Mouse (Mus musculus) myocyte (in vitro differentiated cells): ENCODE measurements around the gene Tent5b. TPM values are rescaled to one million over a fixed set of nuclear protein-coding genes. Genes with fewer than 3 reads are reported as not detected.
A peak's percentile ranks its signal among the peaks of the same experiment; 100 is the strongest.

Source experiments
- H3K27me3 ChIP-seq: one replicate; pipeline ENCODE4 v1.6.1; 2011; ENCODE audit not compliant: control insufficient read depth, insufficient read depth, insufficient read length
- H3K36me3 ChIP-seq: one replicate; pipeline ENCODE4 v1.6.1; 2011; ENCODE audit not compliant: control insufficient read depth, insufficient read depth
- H3K4me2 ChIP-seq: one replicate; pipeline ENCODE4 v1.6.1; 2011; ENCODE audit warnings: low read depth, control low read depth
- H3K4me3 ChIP-seq: one replicate; pipeline ENCODE4 v1.5.1; 2011; ENCODE audit warnings: mild to moderate bottlenecking, control low read depth, moderate library complexity
- H3K79me2 ChIP-seq: one replicate; pipeline ENCODE4 v1.6.1; 2011; ENCODE audit not compliant: control insufficient read depth, insufficient read depth
- H3ac ChIP-seq: one replicate; pipeline ENCODE4 v1.6.1; 2011; ENCODE audit not compliant: control insufficient read depth, insufficient read length
- CEBPB ChIP-seq: IDR thresholded peaks from 2 replicates; pipeline ENCODE4 v1.6.1; 2011; ENCODE audit warnings: mild to moderate bottlenecking, moderate library complexity; ENCODE audit not compliant: poor library complexity, insufficient read depth, severe bottlenecking
- E2F4 ChIP-seq: IDR thresholded peaks from one replicate; pipeline ENCODE4 v1.6.1; 2011; ENCODE audit warnings: mild to moderate bottlenecking, control low read depth, moderate library complexity; ENCODE audit not compliant: insufficient read depth
- MAX ChIP-seq: IDR thresholded peaks from one replicate; pipeline ENCODE4 v1.6.1; 2011; ENCODE audit warnings: low read depth, mild to moderate bottlenecking, control low read depth
- MYOD1 ChIP-seq, 3 experiments: IDR thresholded peaks; one replicate each; pipeline ENCODE4 v1.6.1; 2011; ENCODE audit warnings: control low read depth in 2 of 3, low read depth in 2 of 3, mild to moderate bottlenecking in 2 of 3, moderate library complexity in 1 of 3; ENCODE audit not compliant: insufficient read length in 2 of 3, control insufficient read depth in 1 of 3
- MYOG ChIP-seq, 3 experiments: IDR thresholded peaks; one replicate each; pipeline ENCODE4 v1.6.1; 2011; ENCODE audit warnings: control low read depth in 2 of 3, low read depth in 2 of 3, mild to moderate bottlenecking in 2 of 3; ENCODE audit not compliant: insufficient read length in 2 of 3, control insufficient read depth in 1 of 3, insufficient read depth in 1 of 3
- POLR2A ChIP-seq: IDR thresholded peaks from one replicate; pipeline ENCODE4 v1.6.1; 2011; ENCODE audit warnings: low read depth, mild to moderate bottlenecking, control low read depth, moderate library complexity; ENCODE audit not compliant: insufficient read length
- POLR2AphosphoS2 ChIP-seq: IDR thresholded peaks from one replicate; pipeline ENCODE4 v1.6.1; 2011; ENCODE audit warnings: low read depth, control low read depth; ENCODE audit not compliant: insufficient read length
- REST ChIP-seq: IDR thresholded peaks from one replicate; pipeline ENCODE4 v1.6.1; 2011; ENCODE audit warnings: mild to moderate bottlenecking, control low read depth, moderate library complexity; ENCODE audit not compliant: insufficient read depth, insufficient read length
- SRF ChIP-seq: IDR thresholded peaks from one replicate; pipeline ENCODE4 v1.6.1; 2011; ENCODE audit warnings: low read depth; ENCODE audit not compliant: control insufficient read depth, insufficient read length
- TCF12 ChIP-seq: IDR thresholded peaks from one replicate; pipeline ENCODE4 v1.6.1; 2011; ENCODE audit warnings: mild to moderate bottlenecking, control low read depth; ENCODE audit not compliant: poor library complexity, insufficient read depth, severe bottlenecking
- TCF3 ChIP-seq: IDR thresholded peaks from one replicate; pipeline ENCODE4 v1.6.1; 2011; ENCODE audit warnings: low read depth, control low read depth; ENCODE audit not compliant: insufficient read length
- USF1 ChIP-seq: IDR thresholded peaks from one replicate; pipeline ENCODE4 v1.6.1; 2011; ENCODE audit warnings: low read depth, mild to moderate bottlenecking, control low read depth, moderate library complexity
- polyA plus RNA-seq: library from polyadenylated mRNA; unstranded; fragments of >200 nt; fragmentation: generic; extraction: Trizol; gene quantifications from one replicate; pipeline ENCODE4 v1.2.1, GENCODE M21; 2012; ENCODE audit warnings: missing spikeins

Gene Tent5b
- polyA plus RNA-seq, 1 experiment: 3.3 TPM

DNA sequence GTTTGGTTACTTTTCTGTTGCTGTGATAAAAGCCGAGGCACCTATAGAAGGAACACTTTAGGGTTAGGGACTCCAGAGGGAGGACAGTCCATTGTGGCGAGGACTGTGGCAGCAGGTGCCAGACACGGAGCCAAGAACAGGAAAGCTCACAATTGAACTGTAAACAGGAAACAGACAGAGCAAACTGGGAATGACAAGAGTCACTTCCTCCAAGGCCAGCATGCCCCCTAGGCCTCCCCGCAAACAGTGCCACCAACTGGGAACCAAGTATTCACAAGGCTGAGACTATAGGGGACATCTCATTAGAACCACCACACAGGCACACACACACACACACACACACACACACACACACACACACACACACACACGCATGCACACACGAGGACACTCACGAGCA is 27.5 kb upstream of the Tent5b start:
- H3K4me2 ChIP-seq: no peak overlapping the region
- H3K4me3 ChIP-seq: no peak overlapping the region
- H3ac ChIP-seq: no peak overlapping the region
- no peaks in the 10 kb centered on the region for H3K79me2 ChIP-seq
- TF ChIP-seq MAX: no peak
- TF ChIP-seq MYOG (IDR thresholded peaks at IDR 0.05; ENCODE audit: control insufficient read depth in 1 of 3, insufficient read depth in 1 of 3, insufficient read length in 2 of 3, low read depth in 2 of 3): no peak
- TF ChIP-seq POLR2A: no peak
- no peak for TF ChIP-seq MYOD1 (IDR thresholded peaks at IDR 0.05; ENCODE audit: control insufficient read depth in 1 of 3, insufficient read length in 2 of 3, low read depth in 2 of 3)
- TF ChIP-seq E2F4: no peak
- TF ChIP-seq POLR2AphosphoS2: no peak
- no peak for TF ChIP-seq REST
- TF ChIP-seq SRF: no peak
- no peak for TF ChIP-seq USF1
- no peak for TF ChIP-seq TCF12
- TF ChIP-seq CEBPB: no peak
- TF ChIP-seq TCF3: no peak
- no peaks in the 10 kb centered on the region for H3K27me3 ChIP-seq
- H3K36me3 ChIP-seq: no peaks in the 10 kb centered on the region

DNA sequence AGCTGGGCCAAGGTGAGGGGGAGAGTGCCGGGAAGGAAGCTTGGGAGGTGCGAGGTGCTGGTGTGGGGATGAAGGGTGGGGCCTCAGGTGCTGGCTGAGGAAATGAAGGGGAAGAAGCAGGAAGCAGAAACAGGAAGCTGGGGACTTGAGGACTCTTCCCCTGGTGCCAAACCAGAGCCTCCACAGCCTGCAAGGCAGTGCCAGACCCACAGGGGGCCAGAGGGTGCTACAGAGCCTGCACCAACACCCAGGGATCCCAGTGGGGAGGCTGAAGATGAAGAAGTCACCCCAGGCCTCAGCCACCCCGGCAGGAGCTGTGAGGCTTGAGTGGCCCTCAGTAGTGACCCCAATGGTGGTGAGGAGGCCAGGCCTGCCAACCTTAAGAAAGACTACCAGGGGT is 21.9 kb upstream of the Tent5b start:
- no peaks in the 10 kb centered on the region for H3K36me3 ChIP-seq
- H3K4me2 ChIP-seq: no peak overlapping the region
- no peak overlapping the region for H3ac ChIP-seq
- H3K79me2 ChIP-seq: no peaks in the 10 kb centered on the region
- H3K27me3 ChIP-seq: no peaks in the 10 kb centered on the region
- TF ChIP-seq TCF12 (no peak), CEBPB (no peak), POLR2AphosphoS2 (no peak), E2F4 (no peak), TCF3 (no peak), MAX (no peak), SRF (no peak), MYOG (IDR thresholded peaks at IDR 0.05; ENCODE audit: control insufficient read depth in 1 of 3, insufficient read depth in 1 of 3, insufficient read length in 2 of 3, low read depth in 2 of 3) (no peak)
- no peak overlapping the region for H3K4me3 ChIP-seq

DNA sequence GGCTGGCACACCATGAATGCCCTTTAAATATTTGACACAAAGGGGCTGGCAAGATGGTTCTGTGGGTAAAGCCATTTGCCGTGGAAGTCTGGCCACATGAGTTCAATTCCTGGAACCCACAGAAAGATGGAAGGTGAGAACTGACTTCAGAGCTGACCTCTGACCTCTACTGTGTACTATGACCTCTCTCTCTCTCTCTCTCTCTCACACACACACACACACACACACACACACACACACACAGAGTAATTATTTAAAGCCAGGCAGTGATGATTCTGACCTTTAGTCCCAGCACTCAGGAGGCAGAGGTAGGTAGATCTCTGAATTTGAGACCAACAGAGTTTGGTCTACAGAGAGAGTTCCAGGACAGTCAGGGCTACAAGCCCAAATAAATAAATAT is 19.9 kb upstream of the Tent5b start:
- Histone ChIP-seq H3K27me3 (no peaks in the 10 kb centered on the region), H3K36me3 (no peaks in the 10 kb centered on the region), H3ac (no peak overlapping the region), H3K79me2 (no peaks in the 10 kb centered on the region), H3K4me2 (no peak overlapping the region), H3K4me3 (no peak overlapping the region)
- no peak for TF ChIP-seq USF1
- TF ChIP-seq TCF12: no peak
- no peak for TF ChIP-seq POLR2AphosphoS2
- no peak for TF ChIP-seq POLR2A
- no peak for TF ChIP-seq E2F4
- no peak for TF ChIP-seq CEBPB
- no peak for TF ChIP-seq SRF
- TF ChIP-seq REST: no peak
- TF ChIP-seq TCF3: no peak
- TF ChIP-seq MAX: no peak
- TF ChIP-seq MYOD1 (IDR thresholded peaks at IDR 0.05; ENCODE audit: control insufficient read depth in 1 of 3, insufficient read length in 2 of 3, low read depth in 2 of 3): no peak
- TF ChIP-seq MYOG (IDR thresholded peaks at IDR 0.05; ENCODE audit: control insufficient read depth in 1 of 3, insufficient read depth in 1 of 3, insufficient read length in 2 of 3, low read depth in 2 of 3): no peak

DNA sequence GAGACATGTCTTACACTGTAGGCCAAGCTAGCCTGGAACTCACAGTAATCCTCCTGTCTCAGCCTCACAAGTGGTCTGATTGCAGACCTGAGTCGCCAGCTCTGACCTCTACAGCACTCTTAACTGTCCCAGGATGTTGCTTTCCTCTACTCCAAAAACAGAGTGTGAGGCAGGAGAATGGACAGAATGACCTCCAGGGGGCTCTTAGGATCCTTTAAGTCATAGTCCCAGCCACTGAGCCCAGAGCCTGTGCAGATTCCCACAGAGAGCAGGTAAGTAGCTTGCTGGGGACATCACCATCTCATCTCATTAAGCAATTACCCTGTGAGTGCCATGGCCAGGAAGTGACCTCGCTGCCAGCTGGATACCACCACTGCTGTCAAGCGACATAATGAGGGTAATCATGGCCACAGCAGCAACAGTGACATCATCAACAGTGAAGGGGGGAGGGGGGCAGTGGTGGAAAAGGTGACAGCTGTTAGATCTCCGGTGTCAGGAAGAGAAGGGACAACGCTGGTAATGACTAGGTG is 19.1 kb upstream of the Tent5b start:
- H3ac ChIP-seq: no peak overlapping the region
- TF ChIP-seq MYOD1 (IDR thresholded peaks at IDR 0.05; ENCODE audit: control insufficient read depth in 1 of 3, insufficient read length in 2 of 3, low read depth in 2 of 3) (peak in 1 of 3 experiments; percentile 15), MAX (no peak)
- no peaks in the 10 kb centered on the region for H3K27me3 ChIP-seq
- H3K36me3 ChIP-seq: no peaks in the 10 kb centered on the region
- H3K4me2 ChIP-seq: no peak overlapping the region
- no peak overlapping the region for H3K4me3 ChIP-seq
- no peaks in the 10 kb centered on the region for H3K79me2 ChIP-seq

DNA sequence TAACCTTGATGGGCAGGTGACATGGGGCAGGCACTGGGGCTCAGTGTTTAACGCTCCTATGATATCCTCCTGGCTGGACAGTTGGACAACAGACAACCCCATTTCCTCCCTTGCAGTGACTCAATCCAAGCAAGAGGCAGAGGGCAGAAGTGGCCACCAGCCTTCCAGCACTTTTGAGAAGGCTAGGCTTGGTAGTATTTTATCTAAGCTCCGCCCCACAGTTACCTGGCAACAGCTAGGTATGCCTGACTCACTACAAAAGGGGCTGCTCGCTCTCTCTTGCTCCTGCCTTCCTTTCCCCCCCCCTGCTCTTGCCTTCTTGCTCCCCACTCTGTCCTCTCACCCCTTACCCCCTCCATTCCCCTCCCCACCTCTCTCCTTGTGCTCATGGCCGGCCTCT is 18.6 kb upstream of the Tent5b start:
- TF ChIP-seq MAX (no peak), REST (no peak), SRF (no peak), USF1 (no peak), MYOG (IDR thresholded peaks at IDR 0.05; ENCODE audit: control insufficient read depth in 1 of 3, insufficient read depth in 1 of 3, insufficient read length in 2 of 3, low read depth in 2 of 3) (no peak), CEBPB (no peak), TCF12 (no peak), POLR2A (no peak), TCF3 (no peak), MYOD1 (IDR thresholded peaks at IDR 0.05; ENCODE audit: control insufficient read depth in 1 of 3, insufficient read length in 2 of 3, low read depth in 2 of 3) (no peak), POLR2AphosphoS2 (no peak)
- H3ac ChIP-seq: no peak overlapping the region
- no peaks in the 10 kb centered on the region for H3K36me3 ChIP-seq
- H3K4me2 ChIP-seq: no peak overlapping the region
- H3K27me3 ChIP-seq: no peaks in the 10 kb centered on the region
- no peaks in the 10 kb centered on the region for H3K79me2 ChIP-seq
- H3K4me3 ChIP-seq: no peak overlapping the region
